Mouse (Mus musculus) cortical plate, adult 2 months (tissue): ENCODE data around the gene Luc7l3.

Experiments used
- CTCF ChIP-seq: fragments of 200-500 bp; IDR thresholded peaks from 2 replicates; pipeline ENCODE4 v1.5.1; 2011; ENCODE audit warnings: mild to moderate bottlenecking, control low read depth, low read length; ENCODE audit not compliant: insufficient read depth; ENCODE audit errors: extremely low read depth
- POLR2A ChIP-seq: fragments of 200-500 bp; IDR thresholded peaks from 2 replicates; pipeline ENCODE4 v1.6.1; 2011; ENCODE audit warnings: mild to moderate bottlenecking, low read length, control low read depth; ENCODE audit not compliant: insufficient read depth; ENCODE audit errors: extremely low read depth

GRCm38 (mm10) chr11:94316528-94316927, 5.3 kb downstream of the Luc7l3 start:
- TF ChIP-seq CTCF (no peak), POLR2A (no peak)
